Comparison of ENCODE assay signal across 8 mouse cellular contexts in genomic region chr17:42875571-42876000, GRCm38 (mm10). TPM values are rescaled to one million over a fixed set of nuclear protein-coding genes. Genes with fewer than 3 reads are reported as not detected.
DNase-seq lines count a peak whose midpoint lies in the region; ATAC-seq and TF ChIP-seq lines count a peak whose summit lies in the region.

No protein-coding gene starts in this region.

- intact Hi-C loops in gastrocnemius, postnatal 14 days (cut with DNase I; ENCODE audit: low total_unique reads) = no loop called here

- H3K4me3 ChIP-seq in limb, embryonic 15.5 days = peak overlapping the region; percentile 87
- peak overlapping the region; percentile 91 for H3K4me3 ChIP-seq in midbrain, postnatal 0 days (ENCODE audit: low read depth, low read length)

- peak overlapping the region; percentile 98 for H3K27ac ChIP-seq in limb, embryonic 15.5 days
- H3K27ac ChIP-seq in midbrain, postnatal 0 days (ENCODE audit: low read depth, low read length) = peak overlapping the region; percentile 95

- H3K9ac ChIP-seq in limb, embryonic 15.5 days = peak overlapping the region; percentile 94
- H3K9ac ChIP-seq in midbrain, postnatal 0 days (replicated peaks; ENCODE audit: low read length, poor library complexity, severe bottlenecking) = peak overlapping the region; percentile 92

- DNase-seq in layer of hippocampus, adult 18-20 months (ENCODE audit: low spot score in 2 of 2) = peak; percentile 6 to 37
- DNase-seq in layer of hippocampus, adult 9-10 months (ENCODE audit: low spot score) = no peak
- peak; percentile 15 for DNase-seq in gastrocnemius, postnatal 14 days
- peak; percentile 58 for DNase-seq in midbrain, postnatal 0 days (ENCODE audit: low spot score)
- peak; percentile 44 for DNase-seq in testis, postnatal 14 days (ENCODE audit: low spot score)

- no peaks in the 10 kb centered on the region for H3K27me3 ChIP-seq in limb, embryonic 15.5 days
- no peaks in the 10 kb centered on the region for H3K27me3 ChIP-seq in midbrain, postnatal 0 days (ENCODE audit: insufficient read depth, low read length)

- H3K36me3 ChIP-seq in limb, embryonic 15.5 days = no peaks in the 10 kb centered on the region
- no peaks in the 10 kb centered on the region for H3K36me3 ChIP-seq in midbrain, postnatal 0 days (ENCODE audit: insufficient read depth, low read length)

- peak; percentile 59 for TF ChIP-seq CTCF in midbrain, postnatal 0 days (IDR thresholded peaks at IDR 0.05)

- peaks cover 7% of the 10 kb centered on the region for H3K4me1 ChIP-seq in limb, embryonic 15.5 days
- peaks cover 5% of the 10 kb centered on the region; the same call in 1 of the 2 replicates for H3K4me1 ChIP-seq in midbrain, postnatal 0 days (ENCODE audit: insufficient read depth, low read length)

- H3K9me3 ChIP-seq in limb, embryonic 15.5 days = no peaks in the 10 kb centered on the region
- H3K9me3 ChIP-seq in midbrain, postnatal 0 days (ENCODE audit: low read length) = no peaks in the 10 kb centered on the region

- peak overlapping the region; percentile 67 for H3K4me2 ChIP-seq in limb, embryonic 15.5 days
- H3K4me2 ChIP-seq in midbrain, postnatal 0 days (ENCODE audit: low read depth, low read length, poor library complexity, severe bottlenecking) = peak overlapping the region; percentile 74

- ATAC-seq in common myeloid progenitor, adult 5-6 weeks (replicated peaks; ENCODE audit: low read depth, poor library complexity, severe bottlenecking) = peak; percentile 19; the same call in 1 of the 2 replicates
- ATAC-seq in inflammation-experienced regulatory T-cells, adult 6 months = peak; percentile 12
- no peak for ATAC-seq in limb, embryonic 15.5 days (ENCODE audit: insufficient number of reproducible peaks, low FRiP score, low TSS enrichment, low read depth)
- ATAC-seq in midbrain, postnatal 0 days (ENCODE audit: low FRiP score) = peak; percentile 35; the same call in 1 of the 2 replicates

- under 1% methylated on average over 17 of the region's 17 CpGs for WGBS in limb, embryonic 15.5 days
- under 1% methylated on average over 17 of the region's 17 CpGs for WGBS in midbrain, postnatal 0 days

RNA-seq across cellular contexts. Expression of gene Cd2ap, which starts 0.9 kb away (rescaled TPM):
- 10 to 100 TPM; 17.7 to 17.9 TPM for total RNA-seq in layer of hippocampus, adult 18-20 months (2021)
- total RNA-seq in common myeloid progenitor, adult 5-6 weeks (2017) = 16.6 and 17.4 TPM in 2 replicates
- total RNA-seq in gastrocnemius, postnatal 14 days (2021) = 10 to 100 TPM; 18.0 to 20.7 TPM
- polyA plus RNA-seq in inflammation-experienced regulatory T-cells, adult 6 months (2017; shearing (Covaris generic)) = 10 to 100 TPM in 2 of 3 experiments, 1 to 10 TPM in 1; 4.4 to 14.9 (median 14.9) TPM
- 20.9 and 25.0 TPM in 2 replicates for polyA plus RNA-seq in limb, embryonic 15.5 days (2015; fragmentation: Nextera tagmentation; extraction: Ambion mirVana)
- 15.5 and 21.2 TPM in 2 replicates for total RNA-seq in midbrain, postnatal 0 days (2014; rRNA removed)
- 4.5 and 5.9 TPM in 2 replicates for polyA plus RNA-seq in midbrain, postnatal 0 days (2015; fragmentation: Nextera tagmentation; extraction: Ambion mirVana)
